Mouse (Mus musculus): ENCODE measurements at regions not wholly inside any gene's neighbourhood (a gene's known extent, or its start where the extent isn't known, plus 50 kb on each side); places are given as distances from the start of the nearest gene placed in this dataset.

- no peak for DNase-seq (ENCODE audit: low spot score in 2 of 2)
Measured at GRCm38 (mm10) chr12:107656846-107657245, 168.4 kb downstream of the 3110018I06Rik start.

GRCm38 (mm10) chr12:107658241-107658640 is 169.8 kb downstream of the 3110018I06Rik start:
- no peak for DNase-seq (ENCODE audit: low spot score in 2 of 2)

GRCm38 (mm10) chr12:107658821-107659220 is 170.4 kb downstream of the 3110018I06Rik start:
- no peak for DNase-seq (ENCODE audit: low spot score in 2 of 2)

- no peak for DNase-seq (ENCODE audit: low spot score in 2 of 2)
Measured at GRCm38 (mm10) chr12:107662624-107663023, 174.2 kb downstream of the 3110018I06Rik start.

- no peak for DNase-seq (ENCODE audit: low spot score in 2 of 2)
Measured at GRCm38 (mm10) chr12:107667836-107668235, 179.4 kb downstream of the 3110018I06Rik start.

GRCm38 (mm10) chr12:107669046-107669445 is 180.6 kb downstream of the 3110018I06Rik start:
- no peak for DNase-seq (ENCODE audit: low spot score in 2 of 2)

- no peak for DNase-seq (ENCODE audit: low spot score in 2 of 2)
Measured at GRCm38 (mm10) chr12:107669450-107669849, 181.0 kb downstream of the 3110018I06Rik start.

- no peak for DNase-seq (ENCODE audit: low spot score in 2 of 2)
Measured at GRCm38 (mm10) chr12:107669910-107670309, 181.5 kb downstream of the 3110018I06Rik start.

GRCm38 (mm10) chr12:107677076-107677475 is 188.6 kb downstream of the 3110018I06Rik start:
- DNase-seq (ENCODE audit: low spot score in 2 of 2), result no peak

- DNase-seq (ENCODE audit: low spot score in 2 of 2), result no peak
Measured at GRCm38 (mm10) chr12:107687447-107687846, 199.0 kb downstream of the 3110018I06Rik start.

GRCm38 (mm10) chr12:107689418-107689817 is 201.0 kb downstream of the 3110018I06Rik start:
- no peak for DNase-seq (ENCODE audit: low spot score in 2 of 2)

- DNase-seq (ENCODE audit: low spot score in 2 of 2), result no peak
Measured at GRCm38 (mm10) chr12:107690061-107690460, 201.6 kb downstream of the 3110018I06Rik start.

- DNase-seq (ENCODE audit: low spot score in 2 of 2), result no peak
Measured at GRCm38 (mm10) chr12:107693693-107694092, 205.3 kb downstream of the 3110018I06Rik start.

- DNase-seq (ENCODE audit: low spot score in 2 of 2), result no peak
Measured at GRCm38 (mm10) chr12:107695014-107695413, 206.6 kb downstream of the 3110018I06Rik start.

GRCm38 (mm10) chr12:107695438-107696267 is 207.2 kb downstream of the 3110018I06Rik start:
- DNase-seq (ENCODE audit: low spot score in 2 of 2), result peak in 1 of 2 experiments; percentile 17

GRCm38 (mm10) chr12:107700317-107700716 is 211.9 kb downstream of the 3110018I06Rik start:
- DNase-seq (ENCODE audit: low spot score in 2 of 2), result no peak

- no peak for DNase-seq (ENCODE audit: low spot score in 2 of 2)
Measured at GRCm38 (mm10) chr12:107700868-107701597, 212.6 kb downstream of the 3110018I06Rik start.

- no peak for DNase-seq (ENCODE audit: low spot score in 2 of 2)
Measured at GRCm38 (mm10) chr12:107708812-107709211, 220.4 kb downstream of the 3110018I06Rik start.

GRCm38 (mm10) chr12:107711017-107711416 is 222.6 kb downstream of the 3110018I06Rik start:
- DNase-seq (ENCODE audit: low spot score in 2 of 2), result no peak

- no peak for DNase-seq (ENCODE audit: low spot score in 2 of 2)
Measured at GRCm38 (mm10) chr12:107711675-107712074, 223.2 kb downstream of the 3110018I06Rik start.

GRCm38 (mm10) chr12:107713191-107713590 is 224.8 kb downstream of the 3110018I06Rik start:
- no peak for DNase-seq (ENCODE audit: low spot score in 2 of 2)

- no peak for DNase-seq (ENCODE audit: low spot score in 2 of 2)
Measured at GRCm38 (mm10) chr12:107714846-107715245, 226.4 kb downstream of the 3110018I06Rik start.
